Mouse (Mus musculus) adrenal gland, postnatal 4 days (tissue): ENCODE results near the gene Bcar1. TPM values are rescaled to one million over a fixed set of nuclear protein-coding genes. Genes with fewer than 3 reads are reported as not detected.

ENCODE experiments used
- DNase-seq, 2 experiments: peaks; one replicate each; pipeline ENCODE4 v3.0.0; 2021 to 2022; ENCODE audit warnings: low spot score in 2 of 2, mixed read lengths in 2 of 2
- microRNA-seq: library from miRNA; unstranded; fragments of <30 nt; microRNA quantifications from one replicate; pipeline ENCODE4 v1.2.0, GENCODE M21; 2021
- total RNA-seq, 2 experiments: library from RNA; stranded (reverse); gene quantifications; 2 replicates each; pipeline ENCODE4 v1.2.3; 2021

The Bcar1 gene
- total RNA-seq, 2 experiments from 2014 or later = 94.4 to 94.5 TPM

GRCm38 (mm10) chr8:111686881-111687280, 56.7 kb downstream of the Bcar1 start:
- DNase-seq = no peak

GRCm38 (mm10) chr8:111682521-111682920, 61.1 kb downstream of the Bcar1 start:
- no peak for DNase-seq

- no peak for DNase-seq
Observed at GRCm38 (mm10) chr8:111681153-111681552, 62.5 kb downstream of the Bcar1 start.

- DNase-seq = no peak
Observed at GRCm38 (mm10) chr8:111680423-111681028, 63.1 kb downstream of the Bcar1 start.

- DNase-seq = no peak
Observed at GRCm38 (mm10) chr8:111678848-111679247, 64.8 kb downstream of the Bcar1 start.

GRCm38 (mm10) chr8:111678111-111678510, 65.5 kb downstream of the Bcar1 start:
- peak in 1 of 2 experiments; percentile 16 for DNase-seq

GRCm38 (mm10) chr8:111676237-111676636, 67.4 kb downstream of the Bcar1 start:
- no peak for DNase-seq

- DNase-seq = no peak
Observed at GRCm38 (mm10) chr8:111666751-111667150, 76.9 kb downstream of the Bcar1 start.

- peak; percentile 38 to 73 for DNase-seq
Observed at GRCm38 (mm10) chr8:111662473-111662872, 81.1 kb downstream of the Bcar1 start.

Small RNA genes within 50 kb of the gene (microRNA-seq; reads per million reads assigned to microRNA genes)
- gene Mir7076 = not detected

Other genes with a start within 250 kb of the Bcar1 start
- gene Wdr59, start 221.7 kb downstream of the Bcar1 start, total RNA-seq = 10 to 100 TPM; 16.1 to 16.4 TPM
- gene Znrf1, start 207.7 kb downstream of the Bcar1 start, total RNA-seq = 10 to 100 TPM; 69.8 to 76.9 TPM
- 10 to 100 TPM; 22.0 to 23.2 TPM for gene Ldhd, start 113.4 kb downstream of the Bcar1 start, total RNA-seq
- gene Zfp1, start 100.4 kb downstream of the Bcar1 start, total RNA-seq = 10 to 100 TPM; 15.5 to 17.0 TPM
- 1,000 to 10,000 TPM in 1 of 2 experiments, 1 to 10 TPM in 1; 1.1 to 5,957 TPM for gene Ctrb1, start 52.8 kb downstream of the Bcar1 start, total RNA-seq
- 10 to 100 TPM; 84.4 to 100.0 TPM for gene Cfdp1, start 110.5 kb upstream of the Bcar1 start, total RNA-seq
- 1 to 10 TPM; 5.9 to 6.1 TPM for gene Tmem170, start 132.9 kb upstream of the Bcar1 start, total RNA-seq
- gene Chst5, start 166.6 kb upstream of the Bcar1 start, total RNA-seq = under 1 TPM; 0.34 to 0.59 TPM
- 10 to 100 TPM in 1 of 2 experiments, 1 to 10 TPM in 1; 7.1 to 10.3 TPM for gene Tmem231, start 190.1 kb upstream of the Bcar1 start, total RNA-seq
- gene Gabarapl2, start 196.9 kb upstream of the Bcar1 start, total RNA-seq = 100 to 1,000 TPM; 115 to 125 TPM
- gene Adat1, start 248.5 kb upstream of the Bcar1 start, total RNA-seq = 1 to 10 TPM; 3.6 TPM